Comparison of ENCODE assay signal across 7 mouse cellular contexts in the genomic region with DNA sequence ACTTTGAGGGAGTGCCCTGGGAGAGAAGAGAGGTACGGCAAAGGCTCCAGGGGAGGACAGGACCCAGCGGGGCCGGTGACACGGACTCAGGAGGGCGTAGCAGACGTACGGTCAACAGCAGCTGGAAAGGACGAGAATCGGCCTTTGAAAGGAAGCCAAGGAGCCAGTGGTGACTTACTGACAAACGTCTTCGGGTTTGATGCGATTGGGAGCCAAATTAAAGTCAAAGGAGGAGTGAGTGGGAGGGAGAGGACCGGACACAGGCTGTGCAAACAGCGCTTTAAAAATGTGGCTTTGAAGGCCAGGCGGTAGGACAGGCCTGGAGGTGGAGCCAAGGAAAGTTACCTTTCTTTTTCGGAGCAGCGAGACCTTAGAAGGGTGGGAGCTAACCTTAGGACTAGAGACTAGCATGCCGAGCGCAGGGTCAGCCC.
DNase-seq lines count a peak whose midpoint lies in the region; ATAC-seq and TF ChIP-seq lines count a peak whose summit lies in the region.

No protein-coding gene starts in this region.

- peak; percentile 68 for DNase-seq in ES-CJ7 (ENCODE audit: low read depth, low spot score)
- peak; percentile 54 for DNase-seq in adrenal gland, adult 8-10 months
- peak; percentile 15 to 28 for DNase-seq in heart, postnatal 36 days
- no peak for DNase-seq in thymus, adult 2 months
- no peak for DNase-seq in cerebellum, postnatal 4 days (ENCODE audit: low spot score in 2 of 2)

- intact Hi-C loops in heart, postnatal 36 days (cut with DNase I), result no loop called here

- H3K36me3 ChIP-seq in lung, embryonic 15.5 days, result no peaks in the 10 kb centered on the region
- no peaks in the 10 kb centered on the region for H3K36me3 ChIP-seq in thymus, adult 2 months (ENCODE audit: control insufficient read depth, insufficient read depth, low read length)

- no peaks in the 10 kb centered on the region for H3K9me3 ChIP-seq in lung, embryonic 15.5 days

- peak; percentile 54; the same call in 1 of the 2 replicates for ATAC-seq in lung, embryonic 15.5 days (ENCODE audit: borderline replicate concordance, extremely low read depth, low FRiP score, low TSS enrichment)
- no peak for ATAC-seq in inflammation-experienced regulatory T-cells, adult 6 months

- WGBS in lung, embryonic 15.5 days, result 15% methylated on average over 19 of the region's 19 CpGs
- 97% methylated on average over 19 of the region's 19 CpGs for WGBS in thymus, adult 2 months

- peak overlapping the region; percentile 45 for H3K4me2 ChIP-seq in lung, embryonic 15.5 days

- no peak for TF ChIP-seq CTCF in thymus, adult 2 months (IDR thresholded peaks at IDR 0.05; ENCODE audit: borderline replicate concordance, control insufficient read depth, extremely low read depth, insufficient read depth, low read length, poor library complexity)

- H3K9ac ChIP-seq in lung, embryonic 15.5 days, result no peak overlapping the region

- no peak for TF ChIP-seq POLR2A in thymus, adult 2 months (IDR thresholded peaks at IDR 0.05; ENCODE audit: control insufficient read depth, extremely low read depth, insufficient read depth, low read length, poor library complexity)

- H3K27me3 ChIP-seq in lung, embryonic 15.5 days, result no peaks in the 10 kb centered on the region
- H3K27me3 ChIP-seq in thymus, adult 2 months (ENCODE audit: control insufficient read depth, insufficient read depth, low read length), result no peaks in the 10 kb centered on the region

- H3K27ac ChIP-seq in lung, embryonic 15.5 days, result no peak overlapping the region
- no peak overlapping the region for H3K27ac ChIP-seq in thymus, adult 2 months (ENCODE audit: control insufficient read depth, insufficient read depth, low read length)

- peak overlapping the region; percentile 18 for H3K4me3 ChIP-seq in lung, embryonic 15.5 days
- H3K4me3 ChIP-seq in thymus, adult 2 months (ENCODE audit: control insufficient read depth, insufficient read depth, low read length), result no peak overlapping the region

- peaks cover 32% of the 10 kb centered on the region for H3K4me1 ChIP-seq in lung, embryonic 15.5 days
- H3K4me1 ChIP-seq in thymus, adult 2 months (replicated peaks; ENCODE audit: control insufficient read depth, insufficient read depth, low read length), result peaks cover 17% of the 10 kb centered on the region

Comparison
In these comparisons a context has a peak if more than half of its experiments do, and no peak if none do; other contexts are left out.
1. DNase-seq: peak in ES-CJ7 (single experiment), adrenal gland, adult 8-10 months (single experiment) and heart, postnatal 36 days (2 of 2); none in thymus, adult 2 months (single experiment) and cerebellum, postnatal 4 days (0 of 2).